Mouse (Mus musculus) adrenal gland, postnatal 10 days (tissue): ENCODE data around the gene Vgf. TPM values are rescaled to one million over a fixed set of nuclear protein-coding genes. Genes with fewer than 3 reads are reported as not detected.

ENCODE experiments used
- DNase-seq: peaks from one replicate; pipeline ENCODE4 v3.0.0; 2021; ENCODE audit warnings: mixed read lengths
- long read RNA-seq, 2 experiments: library from polyadenylated mRNA; stranded (forward); transcript quantifications; one replicate each; pipeline ENCODE4 v2.0.0; 2021
- total RNA-seq, 2 experiments: library from RNA; stranded (reverse); gene quantifications; 2 replicates each; pipeline ENCODE4 v1.2.3; 2021

Vgf gene
- 10 to 100 TPM in 1 of 2 experiments, 1 to 10 TPM in 1; 9.9 to 13.7 TPM for total RNA-seq
- long read RNA-seq, experiment 1, transcript Vgf-201 (2 exons, 2,553 nt), result major isoform, 10 of 14 reads
- long read RNA-seq, experiment 1, partial matches to known transcripts, result 0 of 14 reads
- long read RNA-seq, experiment 1, other reads (novel, unspliced or antisense), result 3 of 14 reads
- long read RNA-seq, experiment 2, partial matches to known transcripts, result 0 of 7 reads
- long read RNA-seq, experiment 2, other reads (novel, unspliced or antisense), result 3 of 7 reads

GRCm38 (mm10) chr5:137026092-137026491 lies at the start of gene Vgf:
Gene Vgf (plus strand): TSS chr5:137026392.
- no peak for DNase-seq

DNA sequence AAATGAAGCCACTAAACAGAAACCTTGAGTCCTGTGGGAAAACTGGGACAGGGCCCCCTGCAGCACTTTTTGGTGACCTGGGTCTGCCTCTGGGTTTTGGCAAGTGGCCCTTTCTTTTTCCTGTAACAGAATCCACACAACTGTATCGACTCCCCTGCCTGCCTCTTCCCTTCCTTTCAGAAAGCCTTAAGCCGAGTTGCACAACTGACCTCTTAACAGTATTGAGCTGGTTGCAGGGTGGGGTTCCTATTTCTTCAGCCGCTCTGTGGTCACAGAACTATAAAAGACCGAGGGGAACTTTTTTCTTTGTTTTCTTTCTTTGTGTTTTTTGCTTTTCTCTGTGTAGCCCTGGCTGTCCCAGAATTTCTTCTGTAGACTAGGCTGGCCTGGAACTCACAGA lies 48.4 kb upstream of the Vgf start:
- no peak for DNase-seq

DNA sequence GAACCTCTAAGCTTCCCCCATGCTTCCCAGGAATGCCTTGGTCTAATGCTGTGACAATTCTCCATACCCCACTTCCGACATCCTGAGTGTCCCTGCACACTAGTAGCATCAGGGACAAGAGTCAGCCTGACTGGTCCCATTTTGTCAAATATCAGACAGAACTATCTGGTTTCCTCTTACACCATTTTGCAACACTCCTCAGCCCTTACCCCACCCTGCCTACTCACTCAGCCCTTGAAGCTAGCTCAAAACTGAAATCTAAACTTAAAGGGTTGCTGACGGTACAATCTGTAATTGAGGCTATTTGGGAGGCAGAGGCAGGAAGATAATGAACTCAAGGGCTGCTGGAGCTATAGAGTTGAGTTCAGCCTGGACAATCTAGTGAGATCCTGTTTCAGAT lies 46.4 kb upstream of the Vgf start:
- no peak for DNase-seq

DNA sequence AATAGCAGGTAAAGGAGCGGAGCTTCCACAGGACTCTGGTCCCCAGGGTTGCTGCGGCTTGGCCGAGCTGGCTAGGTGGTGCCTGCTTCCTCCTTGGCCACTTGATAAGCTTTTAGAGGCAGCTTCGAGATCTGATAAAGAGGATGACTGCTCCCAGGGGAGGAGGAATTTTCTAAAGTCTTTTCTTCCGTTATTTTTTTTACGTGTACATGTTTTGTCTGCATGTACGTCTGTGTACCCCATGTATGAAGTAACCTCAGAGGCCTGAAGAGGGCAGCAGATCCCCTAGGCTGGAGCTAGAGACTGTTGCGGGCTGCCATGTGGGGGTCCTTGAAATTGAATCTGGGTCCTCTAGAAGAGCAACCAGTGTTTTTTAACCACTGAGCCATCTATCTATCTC lies 45.2 kb upstream of the Vgf start:
- no peak for DNase-seq

GRCm38 (mm10) chr5:136982338-136982930 lies 43.8 kb upstream of the Vgf start:
- peak; percentile 66 for DNase-seq

- no peak for DNase-seq
These were observed 41.4 kb upstream of the Vgf start for GRCm38 (mm10) chr5:136984828-136985227.

GRCm38 (mm10) chr5:136986695-136987137 lies 39.5 kb upstream of the Vgf start, which contains the start of gene Plod3:
Gene Plod3 (plus strand): TSS chr5:136987019.
- peak; percentile 96 for DNase-seq

DNA sequence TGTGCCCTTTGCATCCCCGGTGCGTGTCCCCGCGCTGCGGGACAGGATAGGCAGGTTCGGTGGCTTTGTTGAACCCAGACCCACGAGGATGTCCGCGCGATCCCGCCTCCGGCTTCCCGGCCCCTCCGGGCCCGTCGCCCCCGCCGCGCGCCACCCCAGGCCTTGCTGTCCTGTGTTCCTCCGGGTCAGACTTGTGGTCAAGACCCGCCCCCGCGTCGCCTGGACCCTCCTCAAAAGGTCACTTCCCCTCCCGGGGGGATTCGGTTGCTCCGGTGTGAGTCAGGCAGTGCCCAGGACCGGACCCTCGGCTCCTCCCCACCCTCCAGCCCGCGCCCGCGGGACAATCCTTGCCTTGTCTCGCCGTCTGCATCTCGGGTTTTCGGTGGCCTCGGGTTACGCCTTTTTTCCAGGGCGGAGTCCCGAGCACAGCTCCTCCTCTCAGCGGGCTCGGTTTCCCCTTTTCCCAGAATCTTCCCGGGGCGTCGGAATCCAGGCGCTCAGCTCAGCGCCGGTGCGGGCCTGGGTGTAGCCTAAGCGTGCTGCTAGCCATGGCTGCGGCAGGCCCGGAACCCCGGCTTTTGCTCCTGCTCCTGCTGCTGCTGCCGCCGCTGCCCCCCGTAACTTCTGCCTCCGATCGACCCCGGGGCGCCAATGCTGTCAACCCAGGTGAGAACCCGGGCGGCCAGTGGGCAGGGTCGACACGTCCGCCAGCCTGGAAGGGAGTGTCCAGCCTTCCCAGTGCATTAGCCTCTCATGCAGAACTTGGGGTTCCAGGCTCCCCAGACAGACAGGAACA lies 38.9 kb upstream of the Vgf start:
- DNase-seq, result peak; percentile 83

DNA sequence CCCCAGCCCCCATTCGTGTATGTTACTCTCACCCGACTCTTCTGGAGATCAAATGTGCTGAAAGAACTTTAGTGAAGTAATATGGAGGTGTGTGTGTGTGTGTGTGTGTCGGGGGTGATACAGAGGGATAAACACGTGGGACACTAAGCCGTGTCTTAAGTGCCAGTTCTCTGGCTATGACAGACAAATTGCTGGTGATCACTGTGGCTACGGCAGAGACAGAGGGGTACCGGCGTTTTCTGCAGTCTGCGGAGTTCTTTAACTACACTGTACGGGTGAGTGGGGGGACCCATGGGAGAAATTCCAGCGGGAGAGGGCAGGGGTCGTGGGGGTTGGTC lies 38.3 kb upstream of the Vgf start, which contains the start of gene Znhit1:
Gene Znhit1, minus strand, starts transcription at position 88 of the 338 bp plus-strand sequence.
- DNase-seq, result no peak

GRCm38 (mm10) chr5:136988420-136988819 lies 37.8 kb upstream of the Vgf start:
- DNase-seq, result peak; percentile 46

DNA sequence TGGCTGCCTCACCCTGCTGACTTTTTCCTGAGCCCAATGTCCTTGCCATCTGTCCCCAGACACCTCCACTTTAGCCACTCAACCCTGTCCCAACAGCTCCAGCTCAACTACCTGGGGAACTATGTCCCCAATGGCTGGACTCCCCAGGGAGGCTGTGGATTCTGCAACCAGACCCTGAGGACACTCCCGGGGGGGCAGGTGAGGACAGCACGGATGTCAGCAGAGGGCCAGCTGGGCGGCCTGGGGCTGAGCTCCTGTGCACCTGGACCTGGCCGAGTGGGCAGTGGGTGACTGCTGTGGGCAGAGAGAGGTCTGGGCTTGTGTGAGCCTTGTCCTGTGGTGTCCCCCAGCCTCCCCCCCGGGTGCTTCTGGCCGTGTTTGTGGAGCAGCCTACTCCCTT lies 36.4 kb upstream of the Vgf start:
- no peak for DNase-seq

DNA sequence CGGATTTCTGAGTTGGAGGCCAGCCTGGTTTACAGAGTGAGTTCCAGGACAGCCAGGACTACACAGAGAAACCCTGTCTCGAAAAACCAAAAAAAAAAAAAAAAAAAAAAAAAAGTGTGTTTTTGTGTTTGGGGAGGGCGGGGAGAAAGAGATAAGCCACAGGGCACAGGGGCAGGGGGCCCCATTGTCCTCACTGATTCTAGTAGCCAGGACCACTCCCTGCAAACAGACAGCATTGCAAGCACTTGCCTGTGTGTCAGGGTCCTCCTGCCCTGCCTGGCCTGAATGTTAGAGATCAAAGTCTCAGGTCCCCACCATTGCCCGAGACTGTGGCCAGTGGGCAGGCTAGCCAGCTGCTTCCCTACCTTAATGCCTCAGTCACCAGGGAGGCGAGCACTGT lies 26.7 kb upstream of the Vgf start:
- no peak for DNase-seq

DNA sequence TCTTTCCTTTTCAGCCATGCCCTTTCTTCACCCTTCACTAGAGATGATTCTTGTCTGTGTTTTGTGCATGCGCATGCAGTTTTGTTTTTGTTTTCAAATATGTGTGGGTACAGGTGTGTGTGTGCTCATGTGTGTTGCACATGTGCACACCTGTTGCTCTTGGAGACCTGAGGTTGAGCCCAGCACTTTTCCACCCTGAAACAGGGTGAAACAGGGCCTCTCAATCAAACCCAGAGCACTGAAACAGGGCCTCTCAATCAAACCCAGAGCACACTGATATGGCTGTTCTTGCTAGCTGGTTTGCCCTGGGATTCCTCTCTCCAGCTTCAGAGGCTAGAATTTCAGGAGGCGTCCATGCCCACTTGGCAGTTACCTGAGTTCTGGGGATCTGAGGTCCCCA lies 25.6 kb upstream of the Vgf start:
- DNase-seq, result no peak

DNA sequence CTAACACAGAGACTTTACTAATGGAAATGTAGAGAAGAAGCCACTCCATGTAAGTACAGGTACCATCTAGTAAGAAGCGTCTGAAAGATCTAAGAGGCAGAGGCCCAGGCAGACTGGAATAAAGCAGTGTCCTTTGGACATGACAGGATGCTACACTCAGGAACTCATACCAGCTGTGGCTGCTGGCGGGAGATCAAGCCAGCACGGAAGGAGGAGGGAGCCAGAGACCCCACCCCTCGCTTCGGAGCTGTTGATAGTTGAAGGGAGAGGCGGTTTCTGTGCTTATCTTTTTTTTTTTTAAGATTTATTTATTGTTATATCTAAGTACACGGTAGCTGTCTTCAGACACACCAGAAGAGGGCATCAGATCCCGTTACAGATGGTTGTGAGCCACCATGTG lies 18.9 kb upstream of the Vgf start:
- DNase-seq, result no peak

GRCm38 (mm10) chr5:137009988-137010387 lies 16.2 kb upstream of the Vgf start:
- DNase-seq, result peak; percentile 78

GRCm38 (mm10) chr5:137012401-137012950 lies 13.7 kb upstream of the Vgf start:
- DNase-seq, result peak; percentile 41

- peak; percentile 50 for DNase-seq
These were observed 10.3 kb upstream of the Vgf start for GRCm38 (mm10) chr5:137015913-137016312.

DNA sequence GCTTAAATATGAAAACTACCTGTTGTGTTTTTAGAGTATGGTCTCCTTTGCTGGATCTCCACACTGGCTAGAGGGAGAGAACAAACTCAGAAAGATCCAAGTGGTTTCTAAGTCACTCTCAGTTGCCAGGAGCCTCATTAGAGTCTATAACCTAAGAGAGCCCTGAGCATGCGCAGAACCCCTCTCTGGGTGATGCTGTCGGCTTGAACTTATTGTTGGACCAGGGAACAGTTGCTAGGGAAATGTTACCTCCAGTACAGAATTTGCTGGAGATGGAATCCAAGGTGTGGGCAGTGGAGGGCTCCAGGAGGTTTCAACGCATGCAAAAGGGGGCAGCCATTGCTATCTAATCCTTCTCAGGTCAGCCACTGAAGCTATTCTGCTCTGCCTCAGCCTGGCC lies 1.9 kb upstream of the Vgf start:
- no peak for DNase-seq

DNA sequence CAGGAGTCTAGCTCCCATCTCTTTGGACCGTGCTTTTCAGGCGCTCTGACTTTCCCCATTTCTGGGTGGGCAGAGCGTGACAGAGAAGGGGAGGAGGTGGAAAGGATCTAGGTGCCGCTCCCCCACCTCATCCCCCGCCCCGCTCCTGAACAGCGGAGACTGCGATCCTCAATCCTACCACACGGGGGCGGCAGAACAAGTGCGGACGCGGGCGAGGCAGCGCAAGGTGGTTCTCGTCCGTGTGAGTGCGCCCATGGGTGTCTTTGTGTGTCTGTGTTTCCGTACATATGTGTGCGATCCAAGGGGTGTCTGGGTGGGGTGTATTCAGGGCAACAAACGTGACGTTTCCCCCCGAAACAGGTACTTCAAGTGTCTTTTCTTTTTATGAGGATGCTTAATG lies 1.1 kb upstream of the Vgf start:
- peak; percentile 90 for DNase-seq

DNA sequence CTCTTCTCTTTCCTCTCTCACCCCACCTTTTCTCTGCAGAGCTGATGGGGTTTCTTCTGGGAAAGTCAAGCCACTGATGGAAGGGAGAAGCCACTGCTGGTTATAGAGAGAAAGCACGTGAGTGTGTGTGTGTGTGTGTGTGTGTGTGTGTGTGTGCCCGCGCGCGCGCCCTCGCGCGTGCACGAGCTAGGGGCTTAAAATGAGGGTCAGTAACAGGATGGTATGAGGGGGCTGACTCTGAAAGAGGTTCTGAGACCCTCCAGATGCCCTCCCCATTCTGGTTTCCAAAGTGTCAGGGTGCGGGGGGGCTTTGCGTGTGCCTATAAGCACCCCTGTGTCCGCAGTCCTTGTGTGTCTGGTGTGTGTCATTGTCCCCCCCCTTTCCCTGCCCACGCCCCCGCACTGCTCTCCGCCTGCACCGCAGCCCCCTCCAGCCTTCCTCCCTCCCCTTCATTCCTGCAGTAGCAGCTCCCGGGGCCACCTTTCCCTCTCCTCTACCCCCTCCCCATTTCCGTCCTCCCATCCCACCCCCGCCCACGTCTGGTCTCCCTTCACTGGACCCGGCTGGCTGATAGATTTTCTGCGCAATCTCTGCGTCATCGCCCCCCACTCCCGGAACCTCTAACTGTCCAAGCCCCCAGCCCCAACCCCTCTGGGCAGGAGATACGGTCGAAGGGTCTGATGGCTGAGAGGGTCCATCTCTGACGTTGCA lies 2.5 kb downstream of the Vgf start:
- no peak for DNase-seq

DNA sequence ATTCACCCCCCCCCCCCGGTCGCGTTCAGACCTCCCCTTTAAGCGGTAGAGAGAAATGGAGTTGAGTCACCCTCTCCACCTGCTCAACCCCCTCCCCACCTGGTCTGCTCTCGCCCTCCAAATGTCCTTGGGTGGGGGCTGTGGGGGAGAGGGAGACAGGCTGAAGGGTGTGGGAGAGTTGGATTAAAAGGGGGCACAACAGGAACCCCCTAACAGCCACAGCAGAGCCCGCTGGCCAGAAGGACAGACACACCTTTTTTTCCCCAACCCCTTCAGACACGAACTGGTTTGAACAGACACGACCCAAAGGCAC lies 3.0 kb downstream of the Vgf start:
- DNase-seq, result no peak

DNA sequence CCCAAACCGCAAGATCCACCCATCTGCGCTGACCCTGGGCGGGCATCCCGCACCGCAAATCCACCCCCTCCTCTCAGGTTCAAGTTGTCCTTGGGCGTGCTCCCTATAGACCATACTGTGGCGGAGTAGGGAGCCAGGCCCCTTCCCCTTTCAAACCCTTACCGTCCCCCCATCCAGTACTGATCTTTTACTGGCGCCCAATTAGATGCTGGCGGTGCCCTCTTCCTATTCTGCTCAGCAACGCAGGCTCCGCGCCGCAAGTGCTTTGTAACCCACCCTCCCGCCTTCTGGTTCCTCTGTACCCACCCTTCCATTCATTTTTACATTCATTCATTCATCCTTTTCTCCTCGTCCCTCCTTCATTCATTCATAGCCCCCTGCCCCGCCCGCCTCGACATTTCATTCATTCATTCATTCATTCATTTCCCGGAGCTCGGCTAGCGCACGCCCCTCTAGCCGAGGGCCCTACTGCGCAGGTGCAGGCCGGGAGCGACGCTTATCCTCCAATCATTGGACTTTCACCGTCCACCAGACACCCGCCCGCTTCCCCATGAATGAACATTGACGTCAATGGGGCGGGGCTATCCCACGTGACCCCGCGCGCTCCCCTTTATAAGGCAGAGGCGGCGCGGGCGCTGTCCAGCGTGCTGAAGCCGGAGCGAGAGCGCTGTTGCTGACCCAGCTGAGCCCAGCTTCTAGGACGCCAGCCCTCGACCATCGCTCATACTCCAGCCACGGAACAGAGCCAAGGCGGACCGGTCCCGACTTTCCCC lies 3.6 kb downstream of the Vgf start:
- DNase-seq, result peak; percentile 99
